Mouse (Mus musculus) large intestine, adult 2 months (tissue): Measurements from ENCODE around the gene Zfp978. TPM values are rescaled to one million over a fixed set of nuclear protein-coding genes. Genes with fewer than 3 reads are reported as not detected.
"Not testable (repeated sequence)": the region's sequence is repeated elsewhere in the genome, so short reads cannot be mapped to it uniquely, and the experiment has no call there.

Experiments used
- DNase-seq: peaks from one replicate; pipeline ENCODE4 v3.0.0-alpha.2; 2012; ENCODE audit warnings: low read depth, low spot score
- WGBS: fragments of 180-500 bp; shearing (Covaris S2); methylation state at CpG from one replicate; pipeline ENCODE4 v1.1.7; 2018; 5-methylcytosine and 5-hydroxymethylcytosine counted together
- polyA plus RNA-seq: library from polyadenylated mRNA; depleted of rRNA; stranded (reverse); fragments of >200 nt; gene quantifications from 2 replicates; pipeline ENCODE4 v1.2.3, GENCODE M21; 2012; rRNA removed

The Zfp978 gene
- polyA plus RNA-seq, result not detected in 2 replicates

DNA sequence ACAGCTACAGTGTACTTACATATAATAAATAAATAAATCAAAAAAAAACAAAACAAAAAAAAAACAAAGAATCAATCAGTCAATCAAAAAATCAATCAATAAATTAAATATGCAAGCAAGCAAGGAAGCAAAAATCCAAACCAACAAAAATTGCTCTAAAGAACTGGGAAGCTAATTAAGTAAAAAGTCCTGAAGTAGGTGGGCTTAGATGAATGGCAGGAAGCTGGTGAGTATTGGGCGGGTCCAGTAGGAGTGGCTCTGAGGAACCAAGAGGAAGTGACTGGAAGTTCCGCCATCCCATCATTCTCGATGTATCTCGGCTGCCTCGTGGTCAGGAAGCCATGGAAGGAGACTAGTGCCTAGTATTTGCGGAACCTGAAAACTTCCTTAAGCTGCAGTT, at the start of gene Zfp978:
Gene Zfp978, plus strand, starts transcription at position 301 of the 400 bp plus-strand sequence.
- DNase-seq, result not testable (repeated sequence)
- WGBS, result no CpG with 5 or more reads among the region's 6 CpGs

DNA sequence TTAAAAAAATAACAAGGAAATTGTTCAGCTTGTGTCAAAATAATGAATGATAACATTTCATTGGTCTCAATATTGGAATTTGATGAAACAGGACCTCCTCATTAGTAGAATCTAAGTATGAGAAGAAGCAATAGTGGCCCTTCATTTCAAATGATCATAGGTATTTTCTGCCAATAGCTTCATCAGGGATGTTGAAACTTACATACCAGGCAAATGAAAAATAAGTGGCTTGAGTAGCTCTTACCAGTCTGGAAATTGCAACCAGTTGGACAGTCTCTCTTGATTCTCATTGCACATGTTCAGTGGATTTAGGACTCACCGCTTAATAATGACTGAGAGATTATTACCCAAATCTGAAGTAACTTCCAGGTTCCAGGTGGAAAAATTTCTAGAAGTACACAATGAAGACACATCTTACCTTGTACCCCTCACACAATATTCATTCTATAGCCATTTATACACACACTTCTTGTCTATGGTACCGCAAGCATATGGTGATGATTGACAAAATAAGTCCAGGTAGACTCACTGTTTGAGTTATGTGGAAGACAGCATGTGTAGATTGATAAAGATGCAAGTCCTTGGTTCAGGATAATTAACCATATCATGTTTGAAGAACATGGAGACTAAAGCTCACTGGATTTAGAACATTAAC, 25.9 kb upstream of the Zfp978 start:
- 87% methylated on average over 2 of the region's 2 CpGs for WGBS
- DNase-seq, result not testable (repeated sequence)

DNA sequence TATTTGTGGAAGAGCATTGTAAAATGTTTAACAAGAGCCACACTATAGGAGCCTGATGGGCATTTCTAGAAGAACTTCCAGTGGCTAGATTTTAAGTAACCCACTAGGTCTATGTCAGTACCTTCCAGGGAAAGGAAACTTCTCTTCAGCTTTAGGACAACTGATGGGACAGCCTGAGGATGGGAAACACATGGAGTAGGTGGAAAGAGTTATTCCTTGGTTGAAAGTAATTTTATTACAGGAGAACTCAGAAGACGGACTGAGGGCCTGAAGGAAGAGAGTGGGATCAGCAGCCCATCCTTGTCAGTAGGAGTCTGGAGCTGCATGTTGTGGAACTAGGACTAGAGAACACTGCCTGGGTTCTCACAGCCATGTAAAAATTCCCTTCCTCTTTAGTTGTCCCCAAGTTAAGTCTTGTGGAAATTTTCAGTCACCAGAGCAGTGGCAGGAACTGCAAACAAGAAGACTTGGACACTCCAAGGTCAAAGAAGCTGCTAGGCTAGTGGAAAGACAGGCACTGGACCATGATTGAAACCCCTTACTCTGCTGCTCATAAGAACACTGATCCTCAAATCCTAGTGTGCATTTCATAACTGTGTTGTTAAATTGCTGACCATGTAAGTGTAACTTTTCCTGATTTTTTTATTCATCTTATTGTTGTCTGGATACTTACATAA, 25.3 kb upstream of the Zfp978 start:
- DNase-seq, result not testable (repeated sequence)
- WGBS, result 32% methylated on average over 1 of the region's 1 CpGs

DNA sequence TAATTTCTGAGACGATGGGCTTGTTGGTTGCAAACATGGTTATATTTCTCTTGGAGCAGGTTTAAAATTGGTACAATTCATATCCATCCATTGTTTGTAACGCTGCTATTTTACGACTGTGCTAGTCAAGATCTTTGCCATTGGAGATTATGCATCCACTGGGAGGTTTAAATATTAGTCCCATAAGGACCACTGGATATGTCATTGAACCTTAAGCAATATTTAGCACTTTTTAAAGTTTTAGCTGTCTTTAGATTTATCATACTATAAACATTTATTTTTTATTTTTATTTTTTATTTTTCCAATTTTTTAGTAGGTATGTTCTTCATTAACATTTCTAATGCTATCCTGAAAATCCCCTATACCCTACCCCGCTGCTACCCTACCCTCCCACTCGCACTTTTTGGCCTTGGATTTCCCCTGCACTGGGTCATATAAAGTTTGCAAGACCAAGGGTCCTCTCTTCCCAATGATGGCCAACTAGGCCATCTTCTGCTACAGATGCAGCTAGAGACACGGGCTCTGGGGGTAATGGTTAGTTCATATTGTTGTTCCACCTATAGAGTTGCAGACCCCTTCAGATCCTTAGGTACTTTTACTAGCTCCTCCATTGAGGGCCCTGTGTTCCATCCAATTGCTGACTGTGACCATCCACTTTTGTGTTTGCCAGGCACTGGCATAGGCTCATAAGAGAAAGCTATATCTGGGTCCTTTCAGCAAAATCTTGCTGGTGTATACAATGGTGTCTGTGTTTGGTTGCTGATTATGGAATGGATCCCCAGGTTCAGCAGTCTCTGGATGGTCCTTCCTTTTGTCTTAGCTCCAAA, 24.5 kb upstream of the Zfp978 start:
- DNase-seq, result not testable (repeated sequence)
- 64% methylated on average over 6 of the region's 6 CpGs for WGBS

DNA sequence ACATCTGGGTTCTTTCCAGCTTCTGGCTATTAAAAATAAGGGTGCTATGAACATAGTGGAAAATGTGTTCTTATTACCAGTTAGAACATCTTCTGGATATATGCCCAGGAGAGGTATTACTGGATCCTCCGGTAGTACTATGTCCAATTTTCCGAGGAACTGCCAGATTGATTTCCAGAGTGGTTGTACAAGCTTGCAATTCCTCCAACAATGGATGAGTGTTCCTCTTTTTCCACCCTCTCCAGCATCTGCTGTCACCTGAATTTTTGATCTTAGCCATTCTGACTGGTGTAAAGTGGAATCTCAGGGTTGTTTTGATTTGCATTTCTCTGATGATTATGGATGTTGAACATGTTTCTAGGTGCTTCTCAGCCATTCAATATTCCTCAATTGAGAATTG, 23.6 kb upstream of the Zfp978 start:
- not testable (repeated sequence) for DNase-seq
- 88% methylated on average over 2 of the region's 2 CpGs for WGBS

DNA sequence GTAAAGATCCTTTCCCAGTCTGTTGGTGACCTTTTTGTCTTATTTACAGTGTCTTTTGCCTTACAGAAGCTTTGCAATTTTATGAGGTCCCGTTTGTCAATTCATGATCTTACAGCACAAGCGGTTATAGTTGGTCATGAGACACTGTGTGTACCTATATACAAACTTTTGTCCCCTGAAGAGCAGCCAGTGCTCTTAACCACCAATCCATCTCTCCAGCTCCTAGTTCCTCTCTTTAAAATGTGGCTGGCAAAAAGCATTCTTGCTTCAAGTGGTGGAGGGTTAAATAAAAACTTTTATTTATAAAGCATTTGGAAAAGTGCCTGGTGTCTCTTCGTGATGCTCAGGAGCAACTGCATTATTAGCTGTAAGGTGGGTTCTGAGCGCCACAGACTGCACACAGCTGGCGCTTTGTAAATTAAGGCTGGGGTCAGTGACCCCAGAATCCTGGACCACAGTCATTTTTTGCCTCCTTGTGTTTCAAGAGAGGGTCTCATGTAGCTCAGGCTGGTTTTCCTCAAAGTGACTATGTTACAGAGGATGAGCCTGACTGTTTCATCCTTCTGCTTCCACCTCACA, 23.0 kb upstream of the Zfp978 start:
- 67% methylated on average over 5 of the region's 5 CpGs for WGBS
- no peak for DNase-seq

DNA sequence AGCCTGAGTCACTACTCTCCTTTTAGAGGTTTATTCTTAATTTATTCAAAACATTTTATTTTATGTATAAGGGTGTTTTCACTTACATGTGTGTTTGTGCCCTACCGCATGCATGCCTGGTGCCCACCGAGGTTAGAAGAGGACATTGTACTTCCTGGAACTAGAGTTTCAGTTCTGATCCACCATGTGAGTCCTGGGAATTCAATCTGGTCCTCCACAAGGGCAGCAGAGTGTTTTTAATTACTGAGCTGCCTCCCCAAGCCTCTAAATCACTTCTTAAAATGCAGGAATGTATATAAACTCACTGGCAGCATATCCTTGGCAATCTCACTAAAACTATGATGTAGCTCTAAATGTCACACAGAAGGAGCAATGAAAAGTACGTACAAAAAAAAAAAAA, 22.4 kb upstream of the Zfp978 start:
- 75% methylated on average over 3 of the region's 3 CpGs for WGBS
- DNase-seq, result not testable (repeated sequence)

DNA sequence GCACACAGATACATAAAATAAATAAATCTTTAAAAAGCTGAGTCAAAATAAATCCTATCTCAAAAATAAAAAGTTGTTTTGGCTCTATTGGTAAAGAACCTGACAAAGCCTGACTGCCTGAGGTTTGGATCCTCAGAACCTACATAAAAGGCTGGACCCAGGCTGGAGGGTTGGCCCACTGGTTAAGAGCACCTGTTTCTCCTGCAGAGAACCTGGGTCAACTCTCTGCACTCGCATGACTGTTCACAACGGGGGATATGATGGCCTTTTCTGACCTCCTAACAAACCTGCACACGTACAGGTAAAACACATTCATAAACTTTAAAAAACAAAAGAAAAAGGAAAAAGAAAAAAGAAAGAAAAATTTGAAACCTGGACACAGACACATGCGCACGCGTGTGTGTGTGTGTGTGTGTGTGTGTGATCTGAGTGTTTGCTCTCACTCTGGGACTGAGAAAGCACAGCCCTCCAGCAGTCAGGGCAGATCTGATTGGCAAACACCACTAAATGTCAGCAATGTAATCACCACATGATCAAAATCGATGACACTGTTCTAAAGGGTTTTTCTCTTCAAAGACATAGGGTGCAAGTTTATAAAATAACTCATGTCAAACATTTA, 21.4 kb upstream of the Zfp978 start:
- 68% methylated on average over 7 of the region's 7 CpGs for WGBS
- DNase-seq, result not testable (repeated sequence)

DNA sequence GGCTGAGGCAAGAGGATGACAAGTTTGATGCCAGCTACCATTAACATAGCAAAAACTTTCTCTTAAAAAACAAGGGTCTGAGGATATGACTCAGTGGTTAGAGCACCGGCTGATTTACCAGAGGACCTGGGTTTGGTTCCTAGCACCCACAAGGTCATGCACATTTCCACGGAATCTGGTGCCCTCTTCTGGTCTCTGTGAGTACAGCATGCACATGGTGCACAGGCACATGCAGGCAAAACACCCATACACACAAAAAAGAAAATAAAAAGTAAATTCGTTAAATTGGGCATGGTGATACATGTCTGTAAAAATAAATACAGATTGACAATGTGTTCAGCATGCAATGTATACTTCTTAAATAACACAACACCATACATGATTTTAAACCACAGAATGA, 20.9 kb upstream of the Zfp978 start:
- DNase-seq, result not testable (repeated sequence)
- 61% methylated on average over 3 of the region's 3 CpGs for WGBS

DNA sequence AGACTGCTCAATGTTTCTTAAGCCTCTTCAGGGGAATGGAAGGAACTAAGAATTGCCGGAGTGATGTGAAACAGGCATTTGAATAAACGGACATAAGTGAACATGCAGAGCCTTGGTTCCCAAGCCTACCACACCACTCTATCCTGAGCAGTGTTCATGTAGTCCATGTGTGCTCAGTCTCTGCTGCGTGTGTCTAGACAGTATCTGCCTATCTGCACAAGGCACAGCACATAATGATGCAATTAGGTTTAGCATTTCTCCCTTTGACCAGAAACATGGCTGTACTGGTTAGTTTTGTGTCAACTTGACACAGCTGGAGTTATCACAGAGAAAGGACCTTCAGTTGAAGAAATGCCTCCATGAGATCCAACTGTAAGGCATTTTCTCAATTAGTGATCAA, 20.2 kb upstream of the Zfp978 start:
- DNase-seq, result not testable (repeated sequence)
- WGBS, result 86% methylated on average over 3 of the region's 3 CpGs

DNA sequence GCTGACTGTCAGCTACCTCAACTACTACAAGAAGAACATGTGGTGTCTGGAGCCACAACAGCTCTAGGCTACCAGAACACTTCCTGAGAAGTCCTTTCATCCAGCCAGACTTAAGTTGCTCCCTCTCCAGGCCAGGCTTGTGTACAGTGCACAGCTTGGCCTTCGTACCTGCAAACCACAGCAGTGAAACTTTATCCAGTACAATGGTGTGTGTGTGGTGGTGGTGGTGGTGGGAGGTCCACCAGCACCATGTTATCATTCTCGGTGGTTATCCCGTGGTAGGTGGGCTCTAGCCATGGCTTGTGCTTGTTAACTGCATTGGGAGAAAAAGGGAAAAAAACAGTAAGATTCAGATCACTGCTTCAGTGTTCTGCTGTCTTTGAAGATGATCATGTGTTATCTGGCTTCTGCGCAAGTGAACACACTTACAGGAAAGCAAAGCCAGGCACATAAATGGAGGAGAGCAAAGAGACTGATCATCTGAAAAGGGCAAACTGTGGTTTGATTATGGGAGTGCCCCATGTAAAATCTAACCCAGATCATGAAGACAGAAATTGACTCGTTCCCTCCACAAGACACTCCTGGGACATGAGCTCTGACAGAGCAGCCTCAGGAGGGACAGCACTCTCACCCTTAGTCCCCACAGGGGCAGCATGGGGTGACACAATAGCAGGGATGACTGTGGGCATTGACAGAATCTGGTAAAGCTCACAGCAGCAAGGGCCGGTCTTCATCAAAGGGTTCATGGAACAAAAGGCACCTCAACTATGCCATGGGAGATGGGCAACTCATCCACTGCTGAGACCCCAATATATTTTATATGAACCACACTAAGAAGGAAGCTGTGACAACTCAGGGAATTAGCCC, 17.8 kb upstream of the Zfp978 start:
- DNase-seq, result not testable (repeated sequence)
- WGBS, result 72% methylated on average over 6 of the region's 6 CpGs

DNA sequence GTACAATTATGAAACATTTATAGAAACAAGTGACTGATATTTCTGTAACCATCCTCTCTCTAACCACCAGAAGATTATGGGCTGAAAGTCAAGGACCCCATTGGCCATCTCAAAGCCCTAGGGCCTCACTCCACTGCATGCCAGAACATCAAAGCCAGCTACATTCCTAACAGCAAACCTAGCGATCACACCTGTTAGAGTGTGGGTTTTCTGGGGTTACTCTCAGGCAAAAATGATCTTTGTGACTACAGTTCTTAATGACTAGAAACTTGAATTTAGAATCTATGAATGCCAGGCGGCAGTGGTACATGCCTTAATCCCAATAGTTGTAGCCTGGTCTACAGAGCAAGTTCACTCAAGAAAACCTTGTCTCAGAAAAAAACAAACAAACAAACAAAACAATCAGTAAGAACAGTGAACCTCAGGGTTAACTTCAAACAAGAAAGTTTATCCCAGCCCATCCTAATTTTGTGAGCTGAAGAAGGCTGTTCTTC, 16.0 kb upstream of the Zfp978 start:
- DNase-seq, result not testable (repeated sequence)
- WGBS, result 87% methylated on average over 2 of the region's 2 CpGs

DNA sequence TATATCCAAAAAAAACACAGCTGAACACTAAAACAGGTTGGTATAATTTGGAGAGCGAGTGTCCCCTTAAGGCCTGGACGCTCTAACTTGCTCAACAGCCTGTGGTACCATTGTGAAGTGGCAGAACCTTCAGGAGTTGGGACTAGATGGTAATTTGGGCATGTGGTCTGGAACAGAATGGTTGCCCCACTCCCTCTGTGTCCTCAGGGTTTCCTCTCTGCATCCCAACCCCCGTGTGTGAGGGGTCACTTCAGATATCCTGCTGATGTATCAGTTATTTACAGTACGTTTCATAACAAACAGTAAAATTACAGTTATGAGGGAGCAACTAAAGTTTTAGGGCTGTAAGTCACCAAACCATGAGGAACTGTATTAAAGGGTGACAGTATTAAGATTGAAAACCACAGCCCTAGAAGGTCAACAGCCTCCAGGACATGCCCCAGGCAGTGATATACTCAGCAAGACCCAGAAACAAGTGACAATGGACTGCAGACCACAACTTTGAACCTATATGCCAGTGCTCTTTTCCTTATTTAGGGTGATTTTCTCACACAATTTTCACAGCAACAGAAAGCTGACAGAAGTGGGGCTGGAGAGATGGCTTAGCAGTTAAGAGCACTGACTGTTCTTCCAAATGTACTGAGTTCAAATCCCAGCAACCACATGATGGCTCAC, 14.6 kb upstream of the Zfp978 start:
- 58% methylated on average over 4 of the region's 4 CpGs for WGBS
- not testable (repeated sequence) for DNase-seq

DNA sequence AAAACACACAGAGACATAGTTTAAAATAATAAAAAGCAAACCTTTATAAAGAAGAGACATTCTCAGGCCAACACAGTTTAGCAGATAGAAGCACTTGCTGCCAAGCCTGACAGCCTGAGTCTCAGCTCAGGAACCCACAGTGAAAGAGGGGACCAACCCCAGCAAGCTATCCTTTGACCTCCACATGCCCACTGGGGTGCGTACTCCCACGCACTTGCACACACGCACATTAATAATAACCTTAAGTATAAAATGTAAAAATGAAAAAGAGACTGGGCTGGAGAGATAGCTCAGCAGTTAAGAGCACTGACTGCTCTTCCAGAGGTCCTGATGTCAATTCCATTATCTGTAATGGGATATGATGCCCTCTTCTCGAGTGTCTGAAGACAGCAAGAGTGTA, 13.8 kb upstream of the Zfp978 start:
- 68% methylated on average over 4 of the region's 4 CpGs for WGBS
- DNase-seq, result not testable (repeated sequence)

DNA sequence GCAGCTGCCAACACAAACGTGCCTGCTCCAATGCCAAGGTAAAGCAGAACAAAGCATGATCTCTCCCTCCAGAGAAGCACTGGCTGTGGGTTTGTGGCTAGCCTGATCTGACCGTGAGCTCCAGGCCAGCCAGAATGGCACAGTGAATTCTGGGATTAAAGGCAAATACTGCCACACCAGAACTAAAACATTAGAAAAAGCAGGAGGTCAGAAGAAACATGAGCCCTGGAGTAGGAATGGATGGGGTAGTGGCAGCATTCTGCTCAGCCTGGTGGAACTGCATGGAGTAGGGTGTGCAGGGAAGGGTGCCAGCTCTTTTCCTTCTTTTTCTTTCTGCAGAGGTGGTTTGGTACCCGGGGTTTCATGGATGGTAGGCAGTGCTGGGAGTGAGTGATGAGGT, 13.2 kb upstream of the Zfp978 start:
- WGBS, result 80% methylated on average over 2 of the region's 3 CpGs
- DNase-seq, result not testable (repeated sequence)

DNA sequence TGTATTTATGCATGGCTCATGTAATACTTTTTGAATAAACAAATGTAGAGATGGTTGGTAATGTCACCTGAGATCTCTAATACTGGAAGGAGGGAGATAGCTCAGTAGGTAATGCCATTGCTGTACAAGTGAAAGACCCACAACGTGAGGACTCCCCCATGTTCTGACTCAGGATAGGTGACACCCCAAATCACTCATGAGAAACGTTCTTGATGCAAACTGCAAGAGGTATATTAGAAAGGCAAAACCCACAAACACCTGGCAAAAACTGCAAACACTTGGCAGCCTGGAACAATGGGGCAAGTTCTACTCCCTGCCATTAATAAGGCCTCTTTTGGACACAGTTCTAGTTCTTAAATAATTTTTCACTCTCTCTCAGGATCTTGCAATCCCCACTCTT, 12.7 kb upstream of the Zfp978 start:
- not testable (repeated sequence) for DNase-seq
- 67% methylated on average over 2 of the region's 2 CpGs for WGBS

DNA sequence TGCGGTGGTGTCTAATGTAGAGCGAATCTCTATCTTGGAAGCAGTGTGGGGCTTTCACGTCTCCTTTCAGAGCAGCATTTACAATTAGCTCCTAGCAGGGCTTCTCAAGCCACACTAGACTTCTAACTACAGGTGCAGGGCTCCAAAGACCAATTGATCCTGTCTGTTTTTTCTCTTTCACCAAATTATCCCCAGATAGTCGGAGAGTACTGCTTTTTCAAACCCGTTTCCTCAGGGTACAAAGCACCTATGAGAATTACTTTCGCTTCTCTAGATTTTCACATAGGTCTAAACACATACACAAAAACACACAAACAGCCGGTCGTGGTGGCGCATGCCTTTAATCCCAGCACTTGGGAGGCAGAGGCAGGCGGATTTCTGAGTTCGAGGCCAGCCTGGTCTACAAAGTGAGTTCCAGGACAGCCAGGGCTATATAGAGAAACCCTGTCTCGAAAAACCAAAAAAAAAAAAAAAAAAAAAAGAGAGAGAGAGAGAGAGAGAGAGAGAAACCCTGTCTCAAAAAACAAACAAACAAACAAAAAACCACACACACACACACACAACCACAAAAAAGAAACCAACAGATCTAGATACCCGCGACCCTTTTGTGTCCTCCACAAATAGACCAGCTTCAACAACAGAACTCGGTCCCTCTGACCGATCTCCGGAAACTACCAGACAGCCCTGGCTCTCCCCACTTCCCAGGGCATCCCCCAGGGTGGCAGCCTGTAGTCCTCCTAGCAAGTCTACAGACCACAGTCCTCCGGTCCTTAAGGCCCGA, 12.0 kb upstream of the Zfp978 start:
- WGBS, result 90% methylated on average over 18 of the region's 19 CpGs
- not testable (repeated sequence) for DNase-seq
